Mouse (Mus musculus) 416B (cell line): Measurements from ENCODE around the gene Rxrg.

ENCODE experiments used
- DNase-seq: peaks from one replicate; pipeline ENCODE4 v3.0.0; 2011; ENCODE audit warnings: low read depth

Gene Rxrg

DNA sequence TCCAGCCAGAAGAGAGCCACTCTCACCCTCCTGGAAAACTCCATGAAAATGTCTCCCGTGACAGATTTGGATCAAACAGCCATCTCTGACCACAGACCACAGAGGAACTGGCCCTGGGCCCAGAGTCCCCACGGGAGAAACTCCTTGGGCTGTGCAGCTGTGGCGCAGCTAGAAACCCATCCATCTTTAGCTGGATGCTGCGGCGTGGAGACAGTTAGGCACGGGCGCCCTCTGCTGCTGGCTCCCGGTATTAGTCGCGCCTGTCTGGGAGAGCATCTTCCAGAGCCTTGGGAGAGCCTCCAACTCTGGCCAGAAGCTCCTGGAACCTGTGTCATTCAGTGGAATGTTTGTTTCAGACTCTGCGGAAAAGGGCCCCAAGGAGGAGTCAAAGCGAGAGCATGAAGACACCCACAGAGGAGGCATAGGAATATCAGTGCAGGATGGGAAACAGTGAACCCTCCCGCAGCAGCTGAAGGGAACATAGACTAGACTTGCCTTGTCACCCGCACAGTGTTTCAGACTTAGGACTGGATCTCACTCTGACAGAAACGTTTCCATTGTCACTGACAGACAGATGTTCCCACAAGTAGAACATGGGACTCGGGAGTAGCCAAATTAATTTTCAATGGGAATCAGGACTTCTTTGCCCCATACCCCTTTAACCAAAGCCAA is 46.8 kb downstream of the Rxrg start:
- peak; percentile 34 for DNase-seq

DNA sequence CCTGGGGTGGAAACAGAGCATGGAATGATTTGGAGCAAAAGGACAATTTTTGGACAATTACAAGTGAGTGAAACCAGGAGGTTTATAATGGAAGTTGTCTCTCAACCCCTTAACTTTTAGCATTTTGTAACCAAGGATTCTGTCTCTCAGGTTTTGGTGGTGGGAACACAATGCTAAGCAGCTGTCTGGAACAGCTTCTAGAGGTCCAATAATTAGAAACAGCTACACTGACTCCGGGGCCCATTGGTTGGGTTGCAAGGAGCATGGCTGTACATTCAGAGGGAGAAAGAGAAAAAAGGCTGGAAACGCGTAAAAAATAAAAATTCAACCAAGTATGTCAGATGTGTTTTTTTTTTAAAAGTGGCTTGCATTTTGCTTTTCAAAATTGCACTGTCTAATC is 50.5 kb downstream of the Rxrg start:
- DNase-seq: no peak

- no peak for DNase-seq
Measured at GRCm38 (mm10) chr1:167649122-167649633, 51.0 kb downstream of the Rxrg start.

DNA sequence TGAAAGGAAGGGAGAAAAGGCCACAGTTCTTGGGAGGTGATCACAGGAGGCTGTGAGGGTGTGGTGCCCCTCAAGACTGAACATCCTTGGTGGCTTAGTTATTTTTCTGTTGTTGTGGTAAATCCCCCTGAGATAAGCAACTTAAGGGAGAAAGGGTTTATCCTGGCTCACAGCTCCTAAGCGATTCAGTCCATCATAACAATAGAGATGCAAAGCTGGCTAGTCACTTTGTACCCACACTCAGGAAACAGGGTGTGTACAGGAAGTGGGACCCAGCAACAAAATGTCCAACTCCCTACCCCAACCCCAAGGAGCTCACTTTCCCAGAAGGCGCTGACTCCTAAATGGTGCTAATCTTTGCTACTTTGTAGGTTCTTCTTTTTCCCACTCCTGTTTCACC is 54.2 kb downstream of the Rxrg start:
- DNase-seq: no peak

GRCm38 (mm10) chr1:167659065-167659464 is 60.9 kb downstream of the Rxrg start:
- no peak for DNase-seq

DNA sequence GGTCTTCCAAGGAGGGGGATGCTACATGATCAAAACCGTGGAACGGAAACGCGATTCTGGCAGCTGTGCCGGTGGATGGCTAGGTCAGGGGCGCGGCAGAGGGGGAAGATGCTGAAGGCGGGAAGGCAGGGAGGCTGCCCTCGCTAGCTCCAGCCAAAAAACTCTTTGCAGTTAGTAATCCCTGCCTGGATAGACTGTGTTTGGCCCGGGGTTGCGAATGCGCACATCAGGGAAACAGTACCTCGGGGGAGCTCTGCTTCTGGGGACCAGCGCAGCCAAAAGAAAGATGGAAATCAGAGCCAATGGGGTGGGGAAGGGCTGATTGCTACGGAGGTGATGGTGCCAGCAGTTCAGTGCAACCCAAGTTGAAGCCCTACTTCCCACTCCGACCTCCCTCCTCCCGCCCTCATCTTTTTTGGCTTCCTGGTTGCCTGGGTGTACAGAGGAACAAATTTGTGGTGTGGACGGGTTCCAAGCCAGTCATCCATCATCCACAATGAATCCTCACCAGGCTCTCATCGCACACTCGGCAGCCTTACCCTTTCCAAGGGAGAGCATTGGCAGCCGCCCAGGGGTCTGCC is 62.4 kb downstream of the Rxrg start:
- no peak for DNase-seq

DNA sequence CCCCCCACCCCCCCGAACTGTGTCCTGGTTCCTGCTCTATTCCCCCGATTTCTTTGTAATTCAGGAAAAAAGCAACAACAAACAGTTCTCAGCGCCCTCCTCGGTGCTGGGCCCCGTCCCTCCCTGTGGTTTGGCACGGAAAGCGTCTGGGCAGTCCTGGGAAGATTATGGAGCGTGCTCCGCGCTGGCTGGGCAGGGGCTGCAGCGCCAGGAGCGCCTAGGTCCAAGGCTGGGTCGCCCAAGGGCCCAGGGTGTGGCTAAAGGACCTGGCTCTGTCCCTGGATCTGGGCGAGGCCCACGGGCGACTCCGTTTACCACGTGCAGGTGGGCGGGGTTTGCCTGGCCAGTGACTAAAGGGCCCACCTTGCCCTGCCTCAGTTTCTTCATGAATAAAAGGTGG is 62.9 kb downstream of the Rxrg start:
- no peak for DNase-seq

GRCm38 (mm10) chr1:167663136-167663535 is 65.0 kb downstream of the Rxrg start:
- DNase-seq: no peak

- peak; percentile 5 for DNase-seq
Measured at GRCm38 (mm10) chr1:167669796-167670195, 71.6 kb downstream of the Rxrg start.

- DNase-seq: no peak
Measured at GRCm38 (mm10) chr1:167672433-167672987, 74.3 kb downstream of the Rxrg start.

GRCm38 (mm10) chr1:167679061-167679460 is 80.9 kb downstream of the Rxrg start:
- DNase-seq: no peak

- DNase-seq: no peak
Measured at GRCm38 (mm10) chr1:167688001-167688346, 89.8 kb downstream of the Rxrg start.

GRCm38 (mm10) chr1:167688347-167689231 is 90.4 kb downstream of the Rxrg start:
- no peak for DNase-seq

- DNase-seq: no peak
Measured at GRCm38 (mm10) chr1:167689232-167689261, 90.9 kb downstream of the Rxrg start, which contains the start of gene Lmx1a. TSS of gene Lmx1a (plus strand) at chr1:167689237.
